Mouse (Mus musculus): Measurements from ENCODE around the gene Gm10139. TPM values are rescaled to one million over a fixed set of nuclear protein-coding genes. Genes with fewer than 3 reads are reported as not detected.

Gene Gm10139
- polyA plus RNA-seq (2017; shearing (Covaris generic)), result not detected

GRCm38 (mm10) chr13:65512378-65512777, at the start of gene Gm10139:
Gene Gm10139 (plus strand): TSS chr13:65512678.

Other genes with a start within 250 kb of the Gm10139 start
- gene Zfp369, start 233.9 kb upstream of the Gm10139 start, polyA plus RNA-seq (2017; shearing (Covaris generic)), result 13.6 TPM

Data from naive thymus-derived CD4-positive, alpha-beta T cell, adult 5 months (primary cell).